Comparison of ENCODE assay signal across 31 mouse cellular contexts in the genomic region with DNA sequence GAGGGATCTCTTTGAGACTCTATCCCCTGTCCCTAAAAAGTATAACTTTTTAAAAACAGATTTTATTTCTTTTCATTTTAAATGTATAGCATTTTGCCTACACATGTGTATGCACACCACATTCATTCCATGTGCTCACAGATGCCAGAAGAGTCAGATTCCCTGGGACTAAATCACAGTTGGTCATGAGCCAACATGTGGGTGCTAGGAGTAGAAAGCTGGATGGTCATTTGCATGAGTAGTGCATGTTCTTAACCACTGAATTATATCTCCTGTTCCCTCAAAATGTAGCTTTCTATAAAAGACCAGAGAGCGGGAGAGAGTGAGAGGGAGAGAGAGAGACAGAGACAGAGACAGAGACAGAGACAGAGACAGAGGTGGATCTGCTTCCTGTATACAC.
DNase-seq lines count a peak whose midpoint lies in the region; ATAC-seq lines count a peak whose summit lies in the region.
"Had no signal": no experiment of that assay in that cellular context is flagged by ENCODE, and none has a peak within 500 bp of the region (broad histone marks: within the 10 kb centered on the region; RNA-seq: fewer than 3 reads in every experiment).

No protein-coding gene starts in this region.

- no peak overlapping the region for H3K27ac ChIP-seq in intestine, embryonic 14.5 days (ENCODE audit: low read depth)
- H3K27ac ChIP-seq in intestine, embryonic 16.5 days (ENCODE audit: low read length) = no peak overlapping the region
- no peak overlapping the region for H3K27ac ChIP-seq in limb, embryonic 11.5 days (replicated peaks; ENCODE audit: low read depth, low read length)
- H3K27ac ChIP-seq in limb, embryonic 10.5 days = no peak overlapping the region
- H3K27ac ChIP-seq: embryonic facial prominence, embryonic 13.5 days; heart, embryonic 10.5 days; heart, embryonic 15.5 days; hindbrain, postnatal 0 days; limb, embryonic 15.5 days; liver, embryonic 14.5 days; macrophage; midbrain, embryonic 13.5 days; stomach, embryonic 15.5 days had no signal

- H3K4me1 ChIP-seq in intestine, embryonic 14.5 days (replicated peaks; ENCODE audit: control insufficient read depth, insufficient read depth, low read length) = no peaks in the 10 kb centered on the region
- H3K4me1 ChIP-seq in intestine, embryonic 16.5 days (ENCODE audit: control insufficient read depth, insufficient read depth, low read length) = no peaks in the 10 kb centered on the region
- H3K4me1 ChIP-seq in limb, embryonic 11.5 days (ENCODE audit: control insufficient read depth, insufficient read depth, low read length) = no peaks in the 10 kb centered on the region
- no peaks in the 10 kb centered on the region for H3K4me1 ChIP-seq in limb, embryonic 10.5 days
- H3K4me1 ChIP-seq: embryonic facial prominence, embryonic 13.5 days; heart, embryonic 10.5 days; heart, embryonic 15.5 days; limb, embryonic 15.5 days; midbrain, embryonic 13.5 days; stomach, embryonic 15.5 days had no signal

- no peaks in the 10 kb centered on the region for H3K9me3 ChIP-seq in intestine, embryonic 14.5 days (ENCODE audit: control insufficient read depth, low read length)
- no peaks in the 10 kb centered on the region for H3K9me3 ChIP-seq in intestine, embryonic 16.5 days (ENCODE audit: control insufficient read depth, low read length)
- H3K9me3 ChIP-seq in limb, embryonic 11.5 days (ENCODE audit: control insufficient read depth, low read length) = no peaks in the 10 kb centered on the region
- no peaks in the 10 kb centered on the region for H3K9me3 ChIP-seq in limb, embryonic 10.5 days (replicated peaks)
- H3K9me3 ChIP-seq: embryonic facial prominence, embryonic 13.5 days; heart, embryonic 10.5 days; heart, embryonic 15.5 days; limb, embryonic 15.5 days; midbrain, embryonic 13.5 days; stomach, embryonic 15.5 days had no signal

- ATAC-seq in intestine, embryonic 14.5 days (replicated peaks; ENCODE audit: low FRiP score, low TSS enrichment, low read depth) = no peak
- ATAC-seq in intestine, embryonic 16.5 days = no peak
- no peak for ATAC-seq in limb, embryonic 11.5 days (ENCODE audit: insufficient number of reproducible peaks, low FRiP score, low TSS enrichment, low read depth)
- ATAC-seq in monocyte, adult 5-6 weeks (replicated peaks; ENCODE audit: insufficient number of reproducible peaks, low FRiP score, low TSS enrichment, poor library complexity, severe bottlenecking) = no peak
- ATAC-seq: activated CD4-positive, CD25-positive, alpha-beta regulatory T cell, adult 4 months; forebrain, embryonic 16.5 days; hindbrain, postnatal 0 days; intestine, postnatal 0 days; midbrain, embryonic 13.5 days had no signal

- H3K9ac ChIP-seq in intestine, embryonic 14.5 days (ENCODE audit: low read length) = no peak overlapping the region
- H3K9ac ChIP-seq in intestine, embryonic 16.5 days (ENCODE audit: low read depth, low read length) = no peak overlapping the region
- no peak overlapping the region for H3K9ac ChIP-seq in limb, embryonic 11.5 days (ENCODE audit: low read length)
- H3K9ac ChIP-seq: embryonic facial prominence, embryonic 13.5 days; heart, embryonic 15.5 days; limb, embryonic 15.5 days; liver, embryonic 14.5 days; midbrain, embryonic 13.5 days; stomach, embryonic 15.5 days had no signal

- no peaks in the 10 kb centered on the region for H3K27me3 ChIP-seq in intestine, embryonic 14.5 days (replicated peaks; ENCODE audit: control insufficient read depth, insufficient read depth, low read length)
- H3K27me3 ChIP-seq in intestine, embryonic 16.5 days (replicated peaks; ENCODE audit: control insufficient read depth, insufficient read depth, low read length) = no peaks in the 10 kb centered on the region
- H3K27me3 ChIP-seq in limb, embryonic 11.5 days (ENCODE audit: control insufficient read depth, insufficient read depth, low read length) = no peaks in the 10 kb centered on the region
- H3K27me3 ChIP-seq in limb, embryonic 10.5 days (ENCODE audit: low read depth, poor library complexity, severe bottlenecking) = no peaks in the 10 kb centered on the region
- H3K27me3 ChIP-seq: embryonic facial prominence, embryonic 13.5 days; heart, embryonic 15.5 days; limb, embryonic 15.5 days; midbrain, embryonic 13.5 days; stomach, embryonic 15.5 days had no signal

- peak; percentile 21 for DNase-seq in intestine, embryonic 14.5 days (ENCODE audit: low spot score)
- DNase-seq in limb, embryonic 11.5 days (ENCODE audit: low spot score) = peak; percentile 7
- DNase-seq in limb, embryonic 10.5 days (ENCODE audit: low spot score) = no peak
- peak; percentile 8 for DNase-seq in adipocyte (ENCODE audit: low spot score)
- DNase-seq in telencephalon, adult 2 months (ENCODE audit: low read depth, low spot score) = peak; percentile 50
- DNase-seq: adrenal gland, adult 8-10 months; B cell, adult 2 months; cerebellum, adult 9-11 months; embryo, embryonic 11 days; gastrocnemius, postnatal 25 days; heart, adult 11 months; kidney, adult 9 months; kidney, postnatal 10 days; lung, adult 2 months; lung, postnatal 10 days; thymus, postnatal 14 days had no signal

- no peaks in the 10 kb centered on the region for H3K36me3 ChIP-seq in intestine, embryonic 14.5 days (ENCODE audit: control insufficient read depth, insufficient read depth, low read length)
- no peaks in the 10 kb centered on the region for H3K36me3 ChIP-seq in intestine, embryonic 16.5 days (ENCODE audit: control insufficient read depth, insufficient read depth, low read length)
- H3K36me3 ChIP-seq in limb, embryonic 11.5 days (ENCODE audit: control insufficient read depth, insufficient read depth, low read length) = no peaks in the 10 kb centered on the region
- H3K36me3 ChIP-seq in limb, embryonic 10.5 days = no peaks in the 10 kb centered on the region
- H3K36me3 ChIP-seq: embryonic facial prominence, embryonic 13.5 days; heart, embryonic 10.5 days; heart, embryonic 15.5 days; limb, embryonic 15.5 days; midbrain, embryonic 13.5 days; stomach, embryonic 15.5 days had no signal

- no peak overlapping the region for H3K4me2 ChIP-seq in intestine, embryonic 14.5 days (ENCODE audit: low read length)
- H3K4me2 ChIP-seq in intestine, embryonic 16.5 days (ENCODE audit: low read depth, low read length) = no peak overlapping the region
- H3K4me2 ChIP-seq in limb, embryonic 11.5 days (ENCODE audit: low read depth, severe bottlenecking) = no peak overlapping the region
- H3K4me2 ChIP-seq: embryonic facial prominence, embryonic 13.5 days; heart, embryonic 15.5 days; limb, embryonic 15.5 days; midbrain, embryonic 13.5 days; stomach, embryonic 15.5 days had no signal

- 96% methylated on average over 1 of the region's 1 CpGs for WGBS in intestine, embryonic 14.5 days
- WGBS in intestine, embryonic 16.5 days = 89% methylated on average over 1 of the region's 1 CpGs
- WGBS in limb, embryonic 11.5 days = 96% methylated on average over 1 of the region's 1 CpGs
- 94% methylated on average over 1 of the region's 1 CpGs for WGBS in limb, embryonic 10.5 days

- no peak overlapping the region for H3K4me3 ChIP-seq in intestine, embryonic 14.5 days (ENCODE audit: low read depth, low read length)
- no peak overlapping the region for H3K4me3 ChIP-seq in intestine, embryonic 16.5 days (ENCODE audit: low read length)
- no peak overlapping the region for H3K4me3 ChIP-seq in limb, embryonic 11.5 days (ENCODE audit: low read depth, low read length)
- no peak overlapping the region for H3K4me3 ChIP-seq in limb, embryonic 10.5 days
- H3K4me3 ChIP-seq: embryonic facial prominence, embryonic 13.5 days; erythroblast, embryonic 14.5 days; heart, embryonic 10.5 days; heart, embryonic 15.5 days; limb, embryonic 15.5 days; midbrain, embryonic 13.5 days; stomach, embryonic 15.5 days had no signal
